Mouse (Mus musculus) midbrain, embryonic 14.5 days (tissue): ENCODE measurements around the gene Sacm1l. TPM values are rescaled to one million over a fixed set of nuclear protein-coding genes. Genes with fewer than 3 reads are reported as not detected.

Experiments
- ATAC-seq: fragments of 200-750 bp; cut with Nextera tagmentation; 2 replicates; pipeline ENCODE4 v1.8.0; 2017; ENCODE audit warnings: moderate number of reproducible peaks, moderate library complexity; ENCODE audit not compliant: low FRiP score, low TSS enrichment
- DNase-seq: peaks from one replicate; pipeline ENCODE4 v3.0.0-alpha.2; 2015
- H3K27ac ChIP-seq: fragments of 300-500 bp; sonication (generic); replicated peaks from 2 replicates; pipeline ENCODE4 v1.5.1; 2014; ENCODE audit warnings: mild to moderate bottlenecking, low read depth, low read length, moderate library complexity
- H3K27me3 ChIP-seq: fragments of 300-500 bp; sonication (generic); 2 replicates; pipeline ENCODE4 v1.6.1; 2014; ENCODE audit warnings: low read length, control low read depth, mixed read lengths; ENCODE audit not compliant: control insufficient read depth, insufficient read depth
- H3K36me3 ChIP-seq: fragments of 300-500 bp; sonication (generic); 2 replicates; pipeline ENCODE4 v1.6.1; 2014; ENCODE audit warnings: low read length, control low read depth; ENCODE audit not compliant: control insufficient read depth, insufficient read depth
- H3K4me1 ChIP-seq: fragments of 300-500 bp; sonication (generic); 2 replicates; pipeline ENCODE4 v1.6.1; 2014; ENCODE audit warnings: mild to moderate bottlenecking, antibody characterized with exemption, low read length, control low read depth; ENCODE audit not compliant: control insufficient read depth, insufficient read depth
- H3K4me2 ChIP-seq: fragments of 300-500 bp; sonication (generic); 2 replicates; pipeline ENCODE4 v1.6.1; 2014; ENCODE audit warnings: mild to moderate bottlenecking, low read length, moderate library complexity
- H3K4me3 ChIP-seq: fragments of 300-500 bp; sonication (generic); replicated peaks from 2 replicates; pipeline ENCODE4 v1.5.1; 2014; ENCODE audit warnings: low read depth, low read length
- H3K9ac ChIP-seq: fragments of 300-500 bp; sonication (generic); replicated peaks from 2 replicates; pipeline ENCODE4 v1.6.1; 2014; ENCODE audit warnings: mild to moderate bottlenecking, low read length, moderate library complexity
- H3K9me3 ChIP-seq: fragments of 300-500 bp; sonication (generic); 2 replicates; pipeline ENCODE4 v1.6.1; 2016; ENCODE audit warnings: low read length, control low read depth, mixed read lengths; ENCODE audit not compliant: control insufficient read depth
- WGBS: fragments of 180-500 bp; shearing (Covaris S2); extraction: QIAGEN DNeasy Blood & Tissue Kit; methylation state at CpG from one replicate; pipeline ENCODE4 v1.1.7; 2014; 5-methylcytosine and 5-hydroxymethylcytosine counted together
- polyA plus RNA-seq: library from polyadenylated mRNA; unstranded; fragments of >200 nt; fragmentation: Nextera tagmentation; extraction: Ambion mirVana; gene quantifications from 2 replicates; pipeline ENCODE4 v1.2.1, GENCODE M21; 2014

Gene Sacm1l
- polyA plus RNA-seq, 1 experiment from 2014 or later, result 57.0 TPM

- H3K9ac ChIP-seq, result no peak overlapping the region
- no peak overlapping the region for H3K4me2 ChIP-seq
- H3K9me3 ChIP-seq, result no peaks in the 10 kb centered on the region
- no peaks in the 10 kb centered on the region for H3K27me3 ChIP-seq
- peaks cover 6% of the 10 kb centered on the region; the same call in 1 of the 2 replicates for H3K4me1 ChIP-seq
- H3K36me3 ChIP-seq, result no peaks in the 10 kb centered on the region
- WGBS, result 90% methylated on average over 2 of the region's 2 CpGs
- no peak for DNase-seq
- ATAC-seq, result no peak
- H3K27ac ChIP-seq, result no peak overlapping the region
- H3K4me3 ChIP-seq, result no peak overlapping the region
Measured at GRCm38 (mm10) chr9:123489073-123489472, 40.5 kb upstream of the Sacm1l start.

DNA sequence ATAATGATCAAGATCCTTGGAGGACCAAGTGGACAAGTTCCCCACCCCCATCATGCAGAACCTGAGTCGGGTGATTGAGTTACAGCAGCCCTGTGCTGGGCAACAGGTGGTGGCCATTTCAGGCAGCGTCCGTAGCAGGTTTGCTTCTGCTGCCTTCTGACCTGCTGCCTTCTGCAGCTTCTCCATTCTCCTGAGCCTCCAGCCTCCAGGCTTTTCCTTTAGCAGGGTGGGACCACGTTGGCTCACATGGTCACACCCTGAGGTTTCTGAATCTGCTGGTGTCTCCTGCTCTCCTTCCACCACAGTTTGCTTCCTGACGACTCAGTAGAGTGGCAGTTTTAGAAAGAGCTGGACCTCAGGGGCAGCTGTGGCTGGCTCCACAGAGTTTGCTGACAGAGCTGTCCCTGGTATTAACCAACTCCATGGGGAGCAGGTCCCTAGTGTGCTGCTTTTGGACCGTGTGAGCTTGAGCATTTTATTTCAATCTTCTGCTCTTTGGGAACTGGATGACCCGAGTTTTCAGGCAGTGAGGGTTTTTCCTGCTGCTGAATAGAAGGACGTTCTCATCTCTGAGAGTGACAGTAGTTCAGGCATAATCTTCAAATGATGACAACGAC is 39.7 kb upstream of the Sacm1l start:
- no peaks in the 10 kb centered on the region for H3K9me3 ChIP-seq
- H3K4me1 ChIP-seq, result peaks cover 6% of the 10 kb centered on the region; the same call in 1 of the 2 replicates
- no peak overlapping the region for H3K4me3 ChIP-seq
- no peak overlapping the region for H3K27ac ChIP-seq
- no peak overlapping the region for H3K4me2 ChIP-seq
- WGBS, result 87% methylated on average over 9 of the region's 9 CpGs
- DNase-seq (no peak), ATAC-seq (no peak)
- H3K36me3 ChIP-seq, result no peaks in the 10 kb centered on the region
- no peak overlapping the region for H3K9ac ChIP-seq
- no peaks in the 10 kb centered on the region for H3K27me3 ChIP-seq

DNA sequence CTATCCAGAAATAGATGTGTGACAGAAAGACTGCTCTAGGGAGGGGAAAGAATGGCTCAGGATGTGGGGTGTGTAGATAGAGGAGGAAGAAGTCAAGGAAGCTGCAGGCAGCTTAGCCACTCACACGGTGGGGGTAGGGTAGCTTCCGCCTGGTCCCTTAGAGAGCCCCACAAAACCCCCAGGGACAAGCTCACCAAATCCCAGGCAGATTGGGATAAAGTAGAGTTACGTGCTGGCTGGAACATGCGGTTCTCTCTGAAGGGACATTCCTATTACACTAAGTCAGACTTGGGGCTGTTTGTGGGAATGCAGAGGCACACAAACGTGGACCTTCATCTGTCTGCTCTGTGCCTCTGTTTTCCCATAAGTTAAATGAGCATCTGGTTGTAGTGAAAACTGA is 38.6 kb upstream of the Sacm1l start:
- 80% methylated on average over 5 of the region's 5 CpGs for WGBS
- Histone ChIP-seq H3K4me1 (peaks cover 6% of the 10 kb centered on the region; the same call in 1 of the 2 replicates), H3K9me3 (no peaks in the 10 kb centered on the region), H3K27me3 (no peaks in the 10 kb centered on the region), H3K27ac (no peak overlapping the region), H3K4me2 (no peak overlapping the region), H3K36me3 (no peaks in the 10 kb centered on the region), H3K9ac (no peak overlapping the region), H3K4me3 (no peak overlapping the region)
- no peak for DNase-seq
- ATAC-seq, result no peak

GRCm38 (mm10) chr9:123491917-123492585 is 37.5 kb upstream of the Sacm1l start:
- no peaks in the 10 kb centered on the region for H3K9me3 ChIP-seq
- H3K9ac ChIP-seq, result no peak overlapping the region
- no peak overlapping the region for H3K27ac ChIP-seq
- H3K4me1 ChIP-seq, result peaks cover 6% of the 10 kb centered on the region; the same call in 1 of the 2 replicates
- 78% methylated on average over 9 of the region's 9 CpGs for WGBS
- no peak overlapping the region for H3K4me2 ChIP-seq
- H3K36me3 ChIP-seq, result no peaks in the 10 kb centered on the region
- no peaks in the 10 kb centered on the region for H3K27me3 ChIP-seq
- peak; percentile 70 for DNase-seq
- peak; percentile 48; the same call in 1 of the 2 replicates for ATAC-seq
- no peak overlapping the region for H3K4me3 ChIP-seq

- WGBS, result 28% methylated on average over 13 of the region's 13 CpGs
- Histone ChIP-seq H3K27ac (no peak overlapping the region), H3K9me3 (no peaks in the 10 kb centered on the region), H3K36me3 (no peaks in the 10 kb centered on the region), H3K9ac (no peak overlapping the region), H3K27me3 (no peaks in the 10 kb centered on the region), H3K4me3 (no peak overlapping the region), H3K4me1 (peaks cover 5% of the 10 kb centered on the region; the same call in 1 of the 2 replicates), H3K4me2 (no peak overlapping the region)
- DNase-seq (no peak), ATAC-seq (no peak)
Measured at GRCm38 (mm10) chr9:123496665-123497064, 32.9 kb upstream of the Sacm1l start.

- H3K27me3 ChIP-seq, result no peaks in the 10 kb centered on the region
- no peak for ATAC-seq
- H3K9me3 ChIP-seq, result no peaks in the 10 kb centered on the region
- H3K9ac ChIP-seq, result no peak overlapping the region
- no peak overlapping the region for H3K27ac ChIP-seq
- no peaks in the 10 kb centered on the region for H3K4me1 ChIP-seq
- 93% methylated on average over 5 of the region's 5 CpGs for WGBS
- no peaks in the 10 kb centered on the region for H3K36me3 ChIP-seq
- DNase-seq, result no peak
- H3K4me2 ChIP-seq, result no peak overlapping the region
- no peak overlapping the region for H3K4me3 ChIP-seq
Measured at GRCm38 (mm10) chr9:123497906-123498305, 31.7 kb upstream of the Sacm1l start.

- no peak for DNase-seq
- Histone ChIP-seq H3K4me3 (no peak overlapping the region), H3K4me1 (no peaks in the 10 kb centered on the region), H3K9me3 (no peaks in the 10 kb centered on the region), H3K4me2 (no peak overlapping the region), H3K27ac (no peak overlapping the region), H3K27me3 (no peaks in the 10 kb centered on the region), H3K9ac (no peak overlapping the region), H3K36me3 (no peaks in the 10 kb centered on the region)
- ATAC-seq, result no peak
- WGBS, result 91% methylated on average over 4 of the region's 4 CpGs
Measured at GRCm38 (mm10) chr9:123500480-123500879, 29.1 kb upstream of the Sacm1l start.

GRCm38 (mm10) chr9:123503171-123503834 is 26.3 kb upstream of the Sacm1l start:
- no peak for DNase-seq

More at GRCm38 (mm10) chr9:123503171-123503834, 26.3 kb upstream of the Sacm1l start:
- no peaks in the 10 kb centered on the region for H3K4me1 ChIP-seq
- H3K9ac ChIP-seq, result no peak overlapping the region
- H3K27ac ChIP-seq, result no peak overlapping the region
- 81% methylated on average over 5 of the region's 5 CpGs for WGBS
- no peak overlapping the region for H3K4me3 ChIP-seq
- H3K27me3 ChIP-seq, result no peaks in the 10 kb centered on the region
- H3K9me3 ChIP-seq, result no peaks in the 10 kb centered on the region
- no peak for ATAC-seq
- no peaks in the 10 kb centered on the region for H3K36me3 ChIP-seq
- no peak overlapping the region for H3K4me2 ChIP-seq
